Comparison of ENCODE assay signal across 3 mouse cellular contexts in genomic region chr11:60439621-60440020, GRCm38 (mm10). TPM values are rescaled to one million over a fixed set of nuclear protein-coding genes. Genes with fewer than 3 reads are reported as not detected.
"Had no signal": no experiment of that assay in that cellular context is flagged by ENCODE, and none has a peak within 500 bp of the region (broad histone marks: within the 10 kb centered on the region; RNA-seq: fewer than 3 reads in every experiment).

No protein-coding gene starts in this region.

RNA-seq across cellular contexts. Expression of gene Myo15, which starts 29.5 kb away (rescaled TPM):
- polyA plus RNA-seq: macrophage; midbrain, embryonic 14.5 days; myocyte had no signal
